Mouse (Mus musculus) kidney, embryonic 14.5 days (tissue): Measurements from ENCODE around the gene Rapgef4. TPM values are rescaled to one million over a fixed set of nuclear protein-coding genes. Genes with fewer than 3 reads are reported as not detected.

Source experiments
- ATAC-seq: fragments of 200-750 bp; cut with Nextera tagmentation; 2 replicates; pipeline ENCODE4 v1.8.0; 2017; ENCODE audit warnings: moderate number of reproducible peaks, mild to moderate bottlenecking, moderate TSS enrichment, moderate library complexity; ENCODE audit not compliant: low FRiP score, low TSS enrichment
- H3K27ac ChIP-seq: fragments of 300-500 bp; sonication (generic); 2 replicates; pipeline ENCODE4 v1.5.1; 2014; ENCODE audit warnings: low read depth, mild to moderate bottlenecking, low read length, moderate library complexity, mixed read lengths
- H3K27me3 ChIP-seq: fragments of 300-500 bp; sonication (generic); 2 replicates; pipeline ENCODE4 v1.6.1; 2014; ENCODE audit warnings: mild to moderate bottlenecking, low read length; ENCODE audit not compliant: control insufficient read depth, insufficient read depth
- H3K36me3 ChIP-seq: fragments of 300-500 bp; sonication (generic); 2 replicates; pipeline ENCODE4 v1.6.1; 2014; ENCODE audit warnings: low read length, mixed read lengths; ENCODE audit not compliant: control insufficient read depth, insufficient read depth
- H3K4me1 ChIP-seq: fragments of 300-500 bp; sonication (generic); 2 replicates; pipeline ENCODE4 v1.6.1; 2014; ENCODE audit warnings: low read length, mixed read lengths; ENCODE audit not compliant: control insufficient read depth, insufficient read depth
- H3K4me2 ChIP-seq: fragments of 300-500 bp; sonication (generic); replicated peaks from 2 replicates; pipeline ENCODE4 v1.6.1; 2014; ENCODE audit warnings: low read depth, mild to moderate bottlenecking, low read length
- H3K4me3 ChIP-seq: fragments of 300-500 bp; sonication (generic); 2 replicates; pipeline ENCODE4 v1.5.1; 2014; ENCODE audit warnings: mild to moderate bottlenecking, low read length
- H3K9ac ChIP-seq: fragments of 300-500 bp; sonication (generic); 2 replicates; pipeline ENCODE4 v1.6.1; 2014; ENCODE audit warnings: low read depth, mild to moderate bottlenecking, low read length, moderate library complexity
- H3K9me3 ChIP-seq: fragments of 300-500 bp; sonication (generic); 2 replicates; pipeline ENCODE4 v1.6.1; 2016; ENCODE audit warnings: low read length; ENCODE audit not compliant: control insufficient read depth
- WGBS: fragments of 180-500 bp; shearing (Covaris S2); extraction: QIAGEN DNeasy Blood & Tissue Kit; methylation state at CpG from one replicate; pipeline ENCODE4 v1.1.7; 2014; 5-methylcytosine and 5-hydroxymethylcytosine counted together
- polyA plus RNA-seq: library from polyadenylated mRNA; unstranded; fragments of >200 nt; fragmentation: Nextera tagmentation; extraction: Ambion mirVana; gene quantifications from 2 replicates; pipeline ENCODE4 v1.2.1, GENCODE M21; 2014

Gene Rapgef4
- polyA plus RNA-seq, 1 experiment from 2014 or later = 4.2 TPM

DNA sequence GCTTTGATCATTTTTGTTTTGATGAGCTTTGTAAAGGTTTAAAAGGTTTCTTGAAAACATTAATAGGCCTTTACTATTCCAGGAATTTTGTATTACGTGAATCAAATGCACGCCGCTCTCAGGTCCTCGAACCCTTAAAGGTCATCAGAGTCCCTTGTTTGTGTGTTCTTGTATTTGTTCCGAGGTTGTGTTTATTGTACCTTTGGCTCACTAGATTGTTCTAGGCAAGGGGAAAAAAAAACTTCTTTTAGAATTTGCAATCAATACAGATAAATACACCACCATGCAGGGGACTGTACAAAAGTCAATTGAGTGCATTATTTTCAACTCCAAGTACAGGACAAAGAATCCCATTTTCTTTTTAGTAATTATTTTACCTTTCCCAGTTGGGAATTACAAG is 175.4 kb downstream of the Rapgef4 start:
- Histone ChIP-seq H3K4me1 (0 out of 2 replicates have a peak, but pooled peaks cover 5% of the 10 kb centered on the region), H3K27ac (no peak overlapping the region), H3K9ac (no peak overlapping the region), H3K4me2 (no peak overlapping the region), H3K36me3 (no peaks in the 10 kb centered on the region), H3K9me3 (no peaks in the 10 kb centered on the region), H3K4me3 (no peak overlapping the region), H3K27me3 (no peaks in the 10 kb centered on the region)
- 88% methylated on average over 5 of the region's 5 CpGs for WGBS
- ATAC-seq = no peak

DNA sequence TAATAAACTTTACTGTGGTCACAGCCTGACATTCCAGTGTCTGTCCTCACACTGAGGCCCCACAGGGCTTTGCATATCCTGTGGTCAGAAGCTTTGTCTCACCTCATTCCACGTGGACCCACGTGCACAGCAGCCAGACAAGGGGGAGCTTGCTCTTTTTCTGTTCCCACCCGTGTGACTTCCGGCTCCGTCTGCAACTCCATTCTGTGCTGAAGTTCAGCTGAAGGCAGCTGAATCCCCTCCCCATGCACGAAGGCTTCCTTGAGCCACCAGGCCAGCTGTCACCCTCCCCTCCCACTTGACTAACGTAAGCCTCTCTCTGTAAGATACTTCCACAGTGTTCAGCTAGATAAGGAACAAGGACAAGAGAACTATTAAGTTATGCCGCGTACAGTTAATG is 176.5 kb downstream of the Rapgef4 start:
- H3K4me1 ChIP-seq = 0 out of 2 replicates have a peak, but pooled peaks cover 5% of the 10 kb centered on the region
- no peak overlapping the region for H3K27ac ChIP-seq
- no peaks in the 10 kb centered on the region for H3K36me3 ChIP-seq
- no peaks in the 10 kb centered on the region for H3K9me3 ChIP-seq
- no peak overlapping the region for H3K9ac ChIP-seq
- no peak for ATAC-seq
- H3K4me3 ChIP-seq = no peak overlapping the region
- H3K27me3 ChIP-seq = no peaks in the 10 kb centered on the region
- 35% methylated on average over 9 of the region's 9 CpGs for WGBS
- H3K4me2 ChIP-seq = no peak overlapping the region

DNA sequence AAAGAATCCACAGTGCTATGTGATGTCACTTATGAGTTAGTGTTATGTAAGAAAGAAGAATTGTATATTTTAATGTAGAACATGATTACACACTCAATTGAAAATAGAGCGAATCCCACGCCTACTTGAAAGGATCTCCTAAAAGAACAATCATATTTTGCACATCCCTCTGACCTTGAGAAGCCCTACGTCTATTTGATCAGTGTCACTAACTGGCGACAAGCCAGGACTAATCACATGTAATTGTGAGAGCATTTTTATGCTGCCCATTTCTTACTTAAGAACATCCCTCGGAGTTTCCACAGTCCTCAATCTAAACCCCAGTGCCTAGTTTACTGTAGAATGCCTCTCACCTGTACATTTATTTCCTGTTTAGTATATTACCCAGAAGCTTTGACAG is 177.0 kb downstream of the Rapgef4 start:
- Histone ChIP-seq H3K4me3 (no peak overlapping the region), H3K4me1 (0 out of 2 replicates have a peak, but pooled peaks cover 5% of the 10 kb centered on the region), H3K27ac (no peak overlapping the region), H3K9me3 (no peaks in the 10 kb centered on the region), H3K27me3 (no peaks in the 10 kb centered on the region), H3K36me3 (no peaks in the 10 kb centered on the region), H3K9ac (no peak overlapping the region), H3K4me2 (no peak overlapping the region)
- ATAC-seq = no peak
- WGBS = 89% methylated on average over 5 of the region's 5 CpGs

DNA sequence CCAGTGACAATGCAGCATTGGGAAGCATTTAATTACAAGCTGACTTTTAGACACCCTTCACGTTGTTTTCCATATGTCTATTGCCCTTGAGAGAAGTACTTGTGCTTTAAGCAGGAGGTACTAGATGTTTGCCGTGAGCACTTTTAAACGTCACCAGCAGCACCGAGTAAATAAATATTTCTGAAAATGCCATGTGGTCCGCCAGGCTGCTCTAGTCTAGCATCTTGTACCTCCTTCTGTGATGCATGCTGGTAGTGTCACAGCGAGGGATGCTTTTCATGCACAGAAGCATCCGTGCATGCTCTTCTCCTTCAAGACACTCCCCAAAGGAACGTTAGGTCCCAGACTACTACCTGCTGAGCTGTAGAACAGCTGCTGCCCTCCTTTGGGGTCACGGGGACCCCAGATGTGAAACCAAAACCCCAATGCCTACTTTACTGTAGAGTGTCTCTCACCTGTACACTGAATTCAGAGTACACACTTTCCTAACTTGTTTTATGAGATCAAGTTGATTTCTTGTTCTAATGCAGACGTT is 177.7 kb downstream of the Rapgef4 start:
- H3K4me1 ChIP-seq = 0 out of 2 replicates have a peak, but pooled peaks cover 5% of the 10 kb centered on the region
- H3K4me3 ChIP-seq = no peak overlapping the region
- no peak overlapping the region for H3K27ac ChIP-seq
- ATAC-seq = no peak
- no peaks in the 10 kb centered on the region for H3K9me3 ChIP-seq
- no peak overlapping the region for H3K4me2 ChIP-seq
- no peaks in the 10 kb centered on the region for H3K36me3 ChIP-seq
- no peaks in the 10 kb centered on the region for H3K27me3 ChIP-seq
- no peak overlapping the region for H3K9ac ChIP-seq
- WGBS = 88% methylated on average over 10 of the region's 10 CpGs

DNA sequence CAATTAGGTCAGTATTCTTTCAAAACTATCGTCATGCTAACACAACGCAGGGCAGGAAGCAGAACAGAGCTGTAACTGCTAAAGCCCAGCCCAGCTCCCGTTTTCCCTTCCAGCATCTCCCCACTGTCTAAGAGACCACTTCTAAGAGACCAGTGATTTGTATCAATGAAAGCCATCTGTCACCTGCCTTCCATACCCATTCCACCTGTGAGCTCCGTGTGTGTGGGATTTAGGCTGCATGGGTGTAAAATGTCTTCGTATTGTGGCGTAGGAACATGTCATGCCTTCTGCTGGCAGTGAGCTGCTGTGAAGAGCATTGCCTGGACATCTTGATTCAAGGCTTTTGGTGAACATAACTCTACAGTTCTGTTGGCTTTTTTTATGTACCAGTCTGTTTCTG is 178.2 kb downstream of the Rapgef4 start:
- 0 out of 2 replicates have a peak, but pooled peaks cover 5% of the 10 kb centered on the region for H3K4me1 ChIP-seq
- no peaks in the 10 kb centered on the region for H3K36me3 ChIP-seq
- no peak overlapping the region for H3K4me3 ChIP-seq
- no peak overlapping the region for H3K4me2 ChIP-seq
- WGBS = 74% methylated on average over 6 of the region's 6 CpGs
- H3K27ac ChIP-seq = no peak overlapping the region
- no peak overlapping the region for H3K9ac ChIP-seq
- no peaks in the 10 kb centered on the region for H3K27me3 ChIP-seq
- H3K9me3 ChIP-seq = no peaks in the 10 kb centered on the region
- ATAC-seq = no peak

DNA sequence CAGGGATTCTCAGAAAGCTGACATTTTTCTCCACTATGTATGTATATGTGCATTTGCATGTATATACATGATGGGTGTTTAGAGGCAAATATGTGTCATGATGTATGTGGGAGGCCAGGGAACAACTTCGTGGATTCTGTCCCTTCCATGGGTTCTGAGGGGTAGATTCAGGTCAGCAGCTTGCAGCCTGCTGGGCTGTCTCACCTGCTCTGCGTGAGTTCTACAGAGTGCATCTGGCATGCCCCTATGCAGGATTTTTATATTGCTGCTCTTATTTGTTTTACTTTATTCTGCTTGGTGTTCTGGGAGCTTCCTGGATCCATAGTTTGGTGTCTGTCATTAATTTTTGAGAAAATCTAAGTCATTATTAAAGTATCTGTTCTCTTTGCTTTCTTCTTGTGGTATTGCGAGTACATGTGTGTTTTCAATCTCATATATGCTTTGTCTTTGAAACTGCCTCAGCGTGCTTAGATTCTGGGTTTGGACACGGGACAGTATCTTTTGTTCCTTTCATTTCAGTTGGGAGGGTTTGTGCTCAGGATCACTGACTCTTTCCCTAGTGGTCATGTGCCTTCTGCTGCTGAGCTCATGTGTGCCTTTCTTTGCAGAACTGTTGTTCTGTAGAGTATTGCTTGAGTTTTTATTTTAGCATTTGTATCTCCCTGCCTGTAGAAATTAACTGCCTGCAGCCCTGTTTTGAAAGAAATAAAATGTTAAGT is 184.3 kb downstream of the Rapgef4 start:
- H3K9ac ChIP-seq = no peak overlapping the region
- no peaks in the 10 kb centered on the region for H3K27me3 ChIP-seq
- no peak overlapping the region for H3K4me3 ChIP-seq
- no peak for ATAC-seq
- no peaks in the 10 kb centered on the region for H3K9me3 ChIP-seq
- no peak overlapping the region for H3K27ac ChIP-seq
- no peak overlapping the region for H3K4me2 ChIP-seq
- no peaks in the 10 kb centered on the region for H3K36me3 ChIP-seq
- 86% methylated on average over 5 of the region's 5 CpGs for WGBS
- H3K4me1 ChIP-seq = peaks cover 13% of the 10 kb centered on the region; the same call in 1 of the 2 replicates

DNA sequence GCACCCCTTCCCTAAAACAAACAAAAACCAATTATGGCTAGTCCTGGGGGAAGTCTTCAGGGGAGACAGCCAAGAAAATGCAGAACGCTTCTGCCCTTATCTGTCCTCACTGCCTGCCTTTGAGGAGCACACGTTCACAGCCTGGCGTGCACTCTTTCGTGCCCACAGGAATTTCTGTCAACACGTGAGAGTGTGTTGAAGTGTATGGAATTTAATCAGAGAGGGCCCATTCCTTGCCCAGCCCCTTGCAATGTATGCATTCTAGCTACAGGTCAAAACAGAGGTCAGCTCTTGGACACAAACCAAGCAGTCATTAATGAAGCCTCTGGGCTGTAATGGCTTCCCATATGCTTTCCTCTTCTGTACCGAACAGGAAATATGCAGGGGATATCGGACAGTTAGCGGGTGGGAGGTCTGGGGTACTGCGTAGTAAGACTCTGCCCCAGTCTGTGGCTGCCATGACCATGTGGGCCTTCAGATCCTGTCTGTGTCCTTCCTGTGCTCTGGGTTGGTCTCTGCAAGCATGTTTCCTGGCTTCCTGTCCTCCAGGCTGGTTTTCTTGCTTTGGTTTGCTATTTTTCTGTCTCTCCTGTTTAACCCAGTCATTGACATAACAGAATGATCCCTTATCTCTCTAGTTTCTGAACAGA is 188.5 kb downstream of the Rapgef4 start:
- peaks cover 13% of the 10 kb centered on the region; the same call in 1 of the 2 replicates for H3K4me1 ChIP-seq
- no peak overlapping the region for H3K27ac ChIP-seq
- H3K9ac ChIP-seq = no peak overlapping the region
- no peak overlapping the region for H3K4me2 ChIP-seq
- no peaks in the 10 kb centered on the region for H3K27me3 ChIP-seq
- 55% methylated on average over 9 of the region's 9 CpGs for WGBS
- no peaks in the 10 kb centered on the region for H3K36me3 ChIP-seq
- ATAC-seq = no peak
- no peak overlapping the region for H3K4me3 ChIP-seq
- H3K9me3 ChIP-seq = no peaks in the 10 kb centered on the region

DNA sequence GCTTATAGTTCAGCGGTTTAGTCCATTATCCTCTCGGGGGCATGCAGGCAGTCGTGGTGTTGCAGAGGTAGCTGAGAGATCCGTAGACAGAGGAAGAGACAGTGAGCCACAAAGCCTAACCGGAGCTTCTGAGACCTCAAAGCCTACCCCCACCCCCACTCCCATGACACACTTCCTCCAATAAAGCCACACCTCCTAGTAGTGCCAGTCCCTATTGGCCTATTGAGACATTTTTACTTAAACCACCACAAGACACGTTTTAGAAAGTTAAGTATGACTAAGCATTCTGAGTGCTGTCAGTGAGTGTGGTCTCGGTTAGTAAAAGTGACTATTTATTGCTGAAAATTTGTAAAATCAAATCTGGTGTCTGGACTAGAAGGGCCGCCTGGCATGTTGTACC is 189.5 kb downstream of the Rapgef4 start:
- Histone ChIP-seq H3K27me3 (no peaks in the 10 kb centered on the region), H3K9me3 (no peaks in the 10 kb centered on the region), H3K27ac (no peak overlapping the region), H3K4me1 (peaks cover 13% of the 10 kb centered on the region; the same call in 1 of the 2 replicates), H3K9ac (no peak overlapping the region), H3K4me2 (no peak overlapping the region), H3K4me3 (no peak overlapping the region), H3K36me3 (no peaks in the 10 kb centered on the region)
- no peak for ATAC-seq
- 77% methylated on average over 8 of the region's 8 CpGs for WGBS

DNA sequence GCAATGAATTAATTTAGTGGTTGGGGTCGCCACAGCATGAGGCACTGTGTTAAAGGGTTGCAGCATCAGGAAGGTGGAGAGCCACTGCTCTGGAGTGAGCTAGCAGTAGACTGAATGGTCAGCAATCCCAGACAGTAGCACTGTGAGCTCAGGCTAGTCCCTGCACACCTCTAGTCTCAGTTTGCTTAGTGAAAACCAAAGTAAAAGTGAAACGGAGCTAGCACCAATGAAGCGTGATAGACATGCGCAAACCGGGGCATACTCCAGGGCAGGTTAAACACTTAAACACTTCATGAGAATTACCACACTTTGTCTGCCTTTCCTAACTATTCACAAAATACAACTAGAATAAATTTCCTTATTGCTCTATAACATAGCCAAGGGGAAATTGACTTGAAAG is 190.2 kb downstream of the Rapgef4 start:
- H3K36me3 ChIP-seq = no peaks in the 10 kb centered on the region
- no peak overlapping the region for H3K27ac ChIP-seq
- peaks cover 13% of the 10 kb centered on the region; the same call in 1 of the 2 replicates for H3K4me1 ChIP-seq
- ATAC-seq = no peak
- H3K4me2 ChIP-seq = no peak overlapping the region
- 81% methylated on average over 5 of the region's 5 CpGs for WGBS
- H3K9ac ChIP-seq = no peak overlapping the region
- H3K4me3 ChIP-seq = no peak overlapping the region
- no peaks in the 10 kb centered on the region for H3K27me3 ChIP-seq
- no peaks in the 10 kb centered on the region for H3K9me3 ChIP-seq
